Mouse (Mus musculus): ENCODE measurements around the gene Gabpa. TPM values are rescaled to one million over a fixed set of nuclear protein-coding genes. Genes with fewer than 3 reads are reported as not detected.
A peak's percentile ranks its signal among the peaks of the same experiment; 100 is the strongest.

Gabpa gene
- polyA plus RNA-seq (2015; fragmentation: Nextera tagmentation; extraction: Ambion mirVana), result 31.0 and 31.4 TPM in 2 replicates

- Histone ChIP-seq H3K27me3 (no peaks in the 10 kb centered on the region), H3K4me2 (peak within 1 kb of the TSS; percentile 76), H3K9me3 (replicated peaks) (no peaks in the 10 kb centered on the region), H3K27ac (peak within 1 kb of the TSS; percentile 99), H3K36me3 (peaks cover 28% of the 10 kb centered on the region), H3K9ac (peak within 1 kb of the TSS; percentile 99), H3K4me3 (peak within 1 kb of the TSS; percentile 99), H3K4me1 (replicated peaks) (peaks cover 33% of the 10 kb centered on the region)
- WGBS, result under 1% methylated on average over 52 of the region's 52 CpGs
- peak; percentile 93 for ATAC-seq (replicated peaks; ENCODE audit: insufficient number of reproducible peaks, insufficient read depth, low FRiP score, low read depth)
Measured at GRCm38 (mm10) chr16:84834745-84835440, at the start of gene Gabpa. Gene Gabpa (plus strand): TSS chr16:84834925.

GRCm38 (mm10) chr16:84784966-84785365 is 49.8 kb upstream of the Gabpa start:
- ATAC-seq (replicated peaks; ENCODE audit: insufficient number of reproducible peaks, insufficient read depth, low FRiP score, low read depth), result no peak
- WGBS, result 46% methylated on average over 7 of the region's 7 CpGs
- Histone ChIP-seq H3K36me3 (no peaks in the 10 kb centered on the region), H3K27me3 (no peaks in the 10 kb centered on the region), H3K9me3 (replicated peaks) (no peaks in the 10 kb centered on the region), H3K4me1 (replicated peaks) (0 out of 2 replicates have a peak, but pooled peaks cover 3% of the 10 kb centered on the region), H3K9ac (no peak overlapping the region), H3K27ac (no peak overlapping the region), H3K4me3 (no peak overlapping the region), H3K4me2 (no peak overlapping the region)

GRCm38 (mm10) chr16:84790595-84791165 is 44.0 kb upstream of the Gabpa start:
- Histone ChIP-seq H3K4me2 (no peak overlapping the region), H3K36me3 (no peaks in the 10 kb centered on the region), H3K4me1 (replicated peaks) (no peaks in the 10 kb centered on the region), H3K27ac (no peak overlapping the region), H3K9ac (no peak overlapping the region), H3K27me3 (no peaks in the 10 kb centered on the region), H3K4me3 (no peak overlapping the region), H3K9me3 (replicated peaks) (no peaks in the 10 kb centered on the region)
- 49% methylated on average over 2 of the region's 2 CpGs for WGBS
- ATAC-seq (replicated peaks; ENCODE audit: insufficient number of reproducible peaks, insufficient read depth, low FRiP score, low read depth), result no peak

- Histone ChIP-seq H3K36me3 (no peaks in the 10 kb centered on the region), H3K9me3 (replicated peaks) (no peaks in the 10 kb centered on the region), H3K9ac (no peak overlapping the region), H3K27ac (no peak overlapping the region), H3K4me2 (no peak overlapping the region), H3K27me3 (no peaks in the 10 kb centered on the region), H3K4me3 (no peak overlapping the region), H3K4me1 (replicated peaks) (no peaks in the 10 kb centered on the region)
- WGBS, result 87% methylated on average over 14 of the region's 14 CpGs
- ATAC-seq (replicated peaks; ENCODE audit: insufficient number of reproducible peaks, insufficient read depth, low FRiP score, low read depth), result no peak
Measured at GRCm38 (mm10) chr16:84793401-84793800, 41.3 kb upstream of the Gabpa start.

- H3K4me3 ChIP-seq, result no peak overlapping the region
- 60% methylated on average over 3 of the region's 3 CpGs for WGBS
- no peaks in the 10 kb centered on the region for H3K27me3 ChIP-seq
- H3K27ac ChIP-seq, result no peak overlapping the region
- H3K4me2 ChIP-seq, result no peak overlapping the region
- no peaks in the 10 kb centered on the region for H3K36me3 ChIP-seq
- H3K9me3 ChIP-seq (replicated peaks), result no peaks in the 10 kb centered on the region
- no peak for ATAC-seq (replicated peaks; ENCODE audit: insufficient number of reproducible peaks, insufficient read depth, low FRiP score, low read depth)
- H3K4me1 ChIP-seq (replicated peaks), result no peaks in the 10 kb centered on the region
- no peak overlapping the region for H3K9ac ChIP-seq
Measured at GRCm38 (mm10) chr16:84795337-84795736, 39.4 kb upstream of the Gabpa start.

- Histone ChIP-seq H3K9me3 (replicated peaks) (no peaks in the 10 kb centered on the region), H3K27ac (no peak overlapping the region), H3K4me2 (no peak overlapping the region), H3K4me1 (replicated peaks) (no peaks in the 10 kb centered on the region), H3K4me3 (no peak overlapping the region), H3K27me3 (no peaks in the 10 kb centered on the region), H3K36me3 (no peaks in the 10 kb centered on the region), H3K9ac (no peak overlapping the region)
- no peak for ATAC-seq (replicated peaks; ENCODE audit: insufficient number of reproducible peaks, insufficient read depth, low FRiP score, low read depth)
- 73% methylated on average over 9 of the region's 9 CpGs for WGBS
Measured at GRCm38 (mm10) chr16:84796678-84797077, 38.0 kb upstream of the Gabpa start.

GRCm38 (mm10) chr16:84800038-84800437 is 34.7 kb upstream of the Gabpa start:
- Histone ChIP-seq H3K9ac (no peak overlapping the region), H3K27ac (no peak overlapping the region), H3K27me3 (no peaks in the 10 kb centered on the region), H3K9me3 (replicated peaks) (no peaks in the 10 kb centered on the region), H3K4me3 (no peak overlapping the region), H3K36me3 (no peaks in the 10 kb centered on the region), H3K4me1 (replicated peaks) (peaks cover 7% of the 10 kb centered on the region; the same call in 1 of the 2 replicates), H3K4me2 (no peak overlapping the region)
- 80% methylated on average over 1 of the region's 2 CpGs for WGBS
- no peak for ATAC-seq (replicated peaks; ENCODE audit: insufficient number of reproducible peaks, insufficient read depth, low FRiP score, low read depth)

GRCm38 (mm10) chr16:84802217-84802616 is 32.5 kb upstream of the Gabpa start:
- 0 out of 2 replicates have a peak, but pooled peaks have one; percentile 27 for ATAC-seq (replicated peaks; ENCODE audit: insufficient number of reproducible peaks, insufficient read depth, low FRiP score, low read depth)
- Histone ChIP-seq H3K27ac (peak overlapping the region; percentile 31; the same call in 1 of the 2 replicates), H3K4me3 (no peak overlapping the region), H3K9me3 (replicated peaks) (no peaks in the 10 kb centered on the region), H3K27me3 (no peaks in the 10 kb centered on the region), H3K4me1 (replicated peaks) (peaks cover 7% of the 10 kb centered on the region; the same call in 1 of the 2 replicates), H3K9ac (no peak overlapping the region), H3K4me2 (no peak overlapping the region), H3K36me3 (no peaks in the 10 kb centered on the region)
- 32% methylated on average over 6 of the region's 6 CpGs for WGBS

- no peaks in the 10 kb centered on the region for H3K36me3 ChIP-seq
- H3K4me3 ChIP-seq, result no peak overlapping the region
- H3K27ac ChIP-seq, result no peak overlapping the region
- H3K9ac ChIP-seq, result no peak overlapping the region
- 71% methylated on average over 5 of the region's 5 CpGs for WGBS
- no peaks in the 10 kb centered on the region for H3K27me3 ChIP-seq
- no peak overlapping the region for H3K4me2 ChIP-seq
- no peak for ATAC-seq (replicated peaks; ENCODE audit: insufficient number of reproducible peaks, insufficient read depth, low FRiP score, low read depth)
- peaks cover 7% of the 10 kb centered on the region; the same call in 1 of the 2 replicates for H3K4me1 ChIP-seq (replicated peaks)
- no peaks in the 10 kb centered on the region for H3K9me3 ChIP-seq (replicated peaks)
Measured at GRCm38 (mm10) chr16:84804866-84805265, 29.9 kb upstream of the Gabpa start.

- 91% methylated on average over 3 of the region's 3 CpGs for WGBS
- H3K4me3 ChIP-seq, result no peak overlapping the region
Measured at GRCm38 (mm10) chr16:84806175-84806574, 28.6 kb upstream of the Gabpa start.

GRCm38 (mm10) chr16:84807874-84808273 is 26.9 kb upstream of the Gabpa start:
- Histone ChIP-seq H3K27me3 (no peaks in the 10 kb centered on the region), H3K4me3 (no peak overlapping the region), H3K9me3 (replicated peaks) (no peaks in the 10 kb centered on the region), H3K36me3 (no peaks in the 10 kb centered on the region), H3K4me2 (no peak overlapping the region), H3K4me1 (replicated peaks) (no peaks in the 10 kb centered on the region), H3K9ac (no peak overlapping the region), H3K27ac (no peak overlapping the region)
- ATAC-seq (replicated peaks; ENCODE audit: insufficient number of reproducible peaks, insufficient read depth, low FRiP score, low read depth), result no peak
- WGBS, result 87% methylated on average over 7 of the region's 7 CpGs

More at GRCm38 (mm10) chr16:84806175-84806574, 28.6 kb upstream of the Gabpa start:
- no peaks in the 10 kb centered on the region for H3K27me3 ChIP-seq
- H3K4me1 ChIP-seq (replicated peaks), result peaks cover 7% of the 10 kb centered on the region; the same call in 1 of the 2 replicates
- no peak overlapping the region for H3K9ac ChIP-seq
- no peak overlapping the region for H3K27ac ChIP-seq
- no peak for ATAC-seq (replicated peaks; ENCODE audit: insufficient number of reproducible peaks, insufficient read depth, low FRiP score, low read depth)
- no peaks in the 10 kb centered on the region for H3K36me3 ChIP-seq
- H3K9me3 ChIP-seq (replicated peaks), result no peaks in the 10 kb centered on the region
- no peak overlapping the region for H3K4me2 ChIP-seq

All from heart, embryonic 15.5 days (tissue).